Mouse (Mus musculus) limb, embryonic 13.5 days (tissue): ENCODE data around the gene Swi5. TPM values are rescaled to one million over a fixed set of nuclear protein-coding genes. Genes with fewer than 3 reads are reported as not detected.
A peak's percentile ranks its signal among the peaks of the same experiment; 100 is the strongest.

Experiments used
- ATAC-seq: fragments of 200-750 bp; cut with Nextera tagmentation; 2 replicates; pipeline ENCODE4 v1.8.0; 2017; ENCODE audit warnings: low read depth, moderate number of reproducible peaks, moderate TSS enrichment; ENCODE audit not compliant: low FRiP score
- H3K27ac ChIP-seq: fragments of 300-500 bp; sonication (generic); 2 replicates; pipeline ENCODE4 v1.5.1; 2015; ENCODE audit warnings: inconsistent platforms, mild to moderate bottlenecking, moderate library complexity
- H3K27me3 ChIP-seq: fragments of 300-500 bp; sonication (generic); 2 replicates; pipeline ENCODE4 v1.6.1; 2015; ENCODE audit warnings: mild to moderate bottlenecking, inconsistent platforms
- H3K36me3 ChIP-seq: fragments of 300-500 bp; sonication (generic); 2 replicates; pipeline ENCODE4 v1.6.1; 2015; ENCODE audit warnings: inconsistent platforms, mild to moderate bottlenecking, moderate library complexity
- H3K4me1 ChIP-seq: fragments of 300-500 bp; sonication (generic); 2 replicates; pipeline ENCODE4 v1.6.1; 2015; ENCODE audit warnings: inconsistent platforms
- H3K4me2 ChIP-seq: fragments of 300-500 bp; sonication (generic); replicated peaks from 2 replicates; pipeline ENCODE4 v1.6.1; 2015; ENCODE audit warnings: inconsistent platforms, mild to moderate bottlenecking, moderate library complexity
- H3K4me3 ChIP-seq: fragments of 300-500 bp; sonication (generic); 2 replicates; pipeline ENCODE4 v1.5.1; 2015; ENCODE audit warnings: moderate library complexity, mild to moderate bottlenecking, inconsistent platforms
- H3K9ac ChIP-seq: fragments of 300-500 bp; sonication (generic); 2 replicates; pipeline ENCODE4 v1.6.1; 2015; ENCODE audit warnings: mild to moderate bottlenecking, inconsistent platforms
- H3K9me3 ChIP-seq: fragments of 300-500 bp; sonication (generic); 2 replicates; pipeline ENCODE4 v1.6.1; 2016; ENCODE audit warnings: inconsistent platforms
- WGBS: fragments of 180-500 bp; shearing (Covaris S2); methylation state at CpG from one replicate; pipeline ENCODE4 v1.1.7; 2015; 5-methylcytosine and 5-hydroxymethylcytosine counted together
- microRNA-seq: library from miRNA; unstranded; fragments of <30 nt; microRNA quantifications from one replicate; pipeline ENCODE4, GENCODE M21; 2016
- polyA plus RNA-seq: library from polyadenylated mRNA; unstranded; fragments of >200 nt; fragmentation: Nextera tagmentation; extraction: Ambion mirVana; gene quantifications from 2 replicates; pipeline ENCODE4 v1.2.1, GENCODE M21; 2015

Gene Swi5
- polyA plus RNA-seq, 1 experiment from 2014 or later, result 451 TPM

- peak; percentile 93 for ATAC-seq
- peaks cover 22% of the 10 kb centered on the region for H3K4me1 ChIP-seq
- no peaks in the 10 kb centered on the region for H3K27me3 ChIP-seq
- no peaks in the 10 kb centered on the region for H3K9me3 ChIP-seq
- WGBS, result under 1% methylated on average over 54 of the region's 54 CpGs
- peak within 1 kb of the TSS; percentile 79 for H3K9ac ChIP-seq
- H3K27ac ChIP-seq, result peak within 1 kb of the TSS; percentile 89
- peak within 1 kb of the TSS; percentile 69 for H3K4me3 ChIP-seq
- peak within 1 kb of the TSS; percentile 86 for H3K4me2 ChIP-seq
- peaks cover 39% of the 10 kb centered on the region for H3K36me3 ChIP-seq
Observed at GRCm38 (mm10) chr2:32235886-32236759, 51.8 kb downstream of the Swi5 start, which contains the start of gene Pomt1. Gene Pomt1 (plus strand): TSS chr2:32236590.

GRCm38 (mm10) chr2:32235433-32235832, 52.4 kb downstream of the Swi5 start:
- H3K4me1 ChIP-seq, result peaks cover 22% of the 10 kb centered on the region
- no peaks in the 10 kb centered on the region for H3K9me3 ChIP-seq
- H3K27me3 ChIP-seq, result no peaks in the 10 kb centered on the region
- peak overlapping the region; percentile 79 for H3K9ac ChIP-seq
- H3K4me3 ChIP-seq, result peak overlapping the region; percentile 69
- WGBS, result 29% methylated on average over 7 of the region's 7 CpGs
- peak overlapping the region; percentile 86 for H3K4me2 ChIP-seq
- H3K27ac ChIP-seq, result peak overlapping the region; percentile 89
- no peak for ATAC-seq
- peaks cover 46% of the 10 kb centered on the region for H3K36me3 ChIP-seq

Small RNAs within 50 kb of the gene (microRNA-seq; reads per million reads assigned to microRNA genes)
- 0.87 reads per million for gene Gm23363
- gene Mir199b, result 1,662 reads per million, percentile 80 among the genes with 10 or more reads in this experiment

Other genes with a start within 250 kb of the Swi5 start
- 4.5 and 5.4 TPM in 2 replicates for gene Fam78a, start 203.2 kb downstream of the Swi5 start, polyA plus RNA-seq
- gene Plpp7, start 192.5 kb downstream of the Swi5 start, polyA plus RNA-seq, result 7.3 and 8.3 TPM in 2 replicates
- 49.0 and 52.7 TPM in 2 replicates for gene Prrc2b, start 137.0 kb downstream of the Swi5 start, polyA plus RNA-seq
- 27.3 and 28.0 TPM in 2 replicates for gene Pomt1, start 51.5 kb downstream of the Swi5 start, polyA plus RNA-seq
- 69.7 and 75.1 TPM in 2 replicates for gene Uck1, start 27.9 kb downstream of the Swi5 start, polyA plus RNA-seq
- gene Golga2, start 691 bp downstream of the Swi5 start, polyA plus RNA-seq, result 27.1 and 28.2 TPM in 2 replicates
- gene Ciz1, start 64.3 kb upstream of the Swi5 start, polyA plus RNA-seq, result 49.8 and 54.9 TPM in 2 replicates
- gene Dnm1, start 65.3 kb upstream of the Swi5 start, polyA plus RNA-seq, result 32.4 and 32.5 TPM in 2 replicates
- gene 1110008P14Rik, start 93.9 kb upstream of the Swi5 start, polyA plus RNA-seq, result 45.8 and 48.7 TPM in 2 replicates
- 0.27 and 0.36 TPM in 2 replicates for gene Lcn2, start 100.2 kb upstream of the Swi5 start, polyA plus RNA-seq
- 29.8 and 30.1 TPM in 2 replicates for gene Ptges2, start 107.8 kb upstream of the Swi5 start, polyA plus RNA-seq
- 5.7 and 5.9 TPM in 2 replicates for gene Naif1, start 162.4 kb upstream of the Swi5 start, polyA plus RNA-seq
- 22.8 and 22.9 TPM in 2 replicates for gene Slc25a25, start 163.4 kb upstream of the Swi5 start, polyA plus RNA-seq
- gene Fam102a, start 247.3 kb upstream of the Swi5 start, polyA plus RNA-seq, result 10.4 and 10.9 TPM in 2 replicates